Mouse (Mus musculus) stomach, adult 2 months (tissue): ENCODE measurements around the gene Ambra1. TPM values are rescaled to one million over a fixed set of nuclear protein-coding genes. Genes with fewer than 3 reads are reported as not detected.

ENCODE experiments used
- polyA plus RNA-seq: library from polyadenylated mRNA; depleted of rRNA; stranded (reverse); fragments of >200 nt; gene quantifications from 2 replicates; pipeline ENCODE4 v1.2.3, GENCODE M21; 2012; rRNA removed

Ambra1 gene
- polyA plus RNA-seq, result 8.4 and 9.5 TPM in 2 replicates

DNA sequence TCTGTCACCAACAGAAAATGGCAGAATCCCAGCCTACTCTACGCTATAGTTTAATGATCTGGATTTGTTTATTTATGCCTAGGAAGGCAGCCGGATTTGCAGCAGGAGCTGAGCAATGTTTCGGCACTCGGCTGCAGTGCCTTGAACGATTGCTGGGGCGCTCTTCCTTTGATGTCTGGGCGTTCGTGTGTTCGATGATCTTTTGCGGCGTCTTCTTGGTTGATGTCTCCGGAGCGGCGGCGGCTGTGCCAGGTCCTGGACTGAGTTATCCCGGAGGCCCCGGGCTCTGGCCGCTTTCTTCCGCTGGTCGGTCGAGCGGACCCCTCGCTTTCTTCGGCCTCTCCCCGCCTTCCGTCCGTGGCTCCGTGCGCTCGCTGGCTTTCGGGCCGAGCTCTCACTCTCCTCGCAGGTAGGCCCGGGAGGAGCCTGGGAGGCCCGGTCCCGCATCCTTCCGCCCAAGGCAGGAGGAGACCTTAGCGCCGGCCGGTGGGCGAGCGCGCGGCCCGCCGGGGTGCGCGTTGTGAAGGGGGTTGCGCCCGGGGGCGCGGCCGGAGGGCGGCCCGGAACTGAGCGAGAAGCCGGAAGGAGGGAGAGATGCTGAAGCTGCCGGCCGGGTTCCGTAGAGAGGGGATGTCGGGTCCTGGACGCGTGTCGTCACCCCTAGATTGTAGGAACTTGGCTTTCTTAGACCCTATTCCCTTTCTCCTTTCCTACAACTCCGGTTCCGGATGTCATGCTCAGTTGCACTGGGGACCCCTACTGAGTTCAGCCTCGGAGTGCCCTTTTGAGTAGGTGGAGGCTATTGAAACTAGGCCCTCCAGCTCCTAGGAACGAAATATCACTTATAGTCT is at the start of gene Ambra1:
Gene Ambra1 (plus strand): TSS at position 164 of the 851 bp plus-strand sequence.

DNA sequence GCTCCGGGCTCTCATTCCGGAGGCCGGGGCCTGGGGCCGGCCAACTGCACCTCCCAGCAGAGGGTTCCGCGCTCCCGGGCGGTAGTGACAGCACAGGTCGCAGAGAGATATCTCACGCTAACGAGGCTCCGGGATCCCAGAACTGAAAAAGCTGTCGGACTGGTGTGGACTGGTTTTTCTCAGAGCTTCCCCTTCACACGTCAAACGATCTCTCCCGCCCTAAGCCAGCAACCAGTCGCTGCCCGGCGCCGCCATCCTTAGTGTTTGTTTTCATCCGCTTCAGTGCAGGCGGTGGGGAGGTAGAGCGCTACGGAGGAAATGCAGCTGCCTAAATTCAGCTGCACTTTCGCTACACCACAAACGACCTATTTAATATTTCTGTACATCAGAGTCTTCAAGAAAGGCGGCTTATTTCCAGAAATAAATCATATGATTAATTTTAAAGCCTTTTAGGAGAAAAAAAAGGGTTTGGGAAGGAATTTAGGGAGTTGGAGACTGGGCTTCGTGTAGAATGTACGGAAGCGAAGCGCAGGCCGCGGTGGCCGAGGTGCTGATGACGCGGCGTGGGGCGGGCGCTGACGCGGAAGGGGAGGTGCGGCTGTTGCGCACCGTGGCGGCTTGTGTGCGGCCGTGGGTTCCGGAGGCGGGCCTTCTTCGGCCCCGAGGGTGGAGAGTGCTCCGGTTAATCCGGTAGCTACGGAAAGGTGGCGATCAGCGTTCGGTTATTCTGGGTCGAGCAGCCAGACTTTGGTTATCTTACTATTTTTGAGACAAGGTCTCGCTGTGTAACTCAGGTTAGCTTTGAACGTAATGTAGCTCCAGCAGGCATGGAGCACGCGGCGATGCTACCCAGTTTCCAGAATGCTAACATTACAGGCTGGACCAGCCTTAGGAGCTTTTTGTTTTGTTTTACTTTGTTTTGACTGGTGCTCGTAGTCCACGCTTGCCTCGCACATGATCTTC is 19.4 kb upstream of the Ambra1 start, which contains the start of the genes Atg13 and Harbi1:
Gene Atg13 (minus strand): TSS at position 305 of the 963 bp plus-strand sequence.
Gene Harbi1 (plus strand): TSS at position 581 of the 963 bp plus-strand sequence.

DNA sequence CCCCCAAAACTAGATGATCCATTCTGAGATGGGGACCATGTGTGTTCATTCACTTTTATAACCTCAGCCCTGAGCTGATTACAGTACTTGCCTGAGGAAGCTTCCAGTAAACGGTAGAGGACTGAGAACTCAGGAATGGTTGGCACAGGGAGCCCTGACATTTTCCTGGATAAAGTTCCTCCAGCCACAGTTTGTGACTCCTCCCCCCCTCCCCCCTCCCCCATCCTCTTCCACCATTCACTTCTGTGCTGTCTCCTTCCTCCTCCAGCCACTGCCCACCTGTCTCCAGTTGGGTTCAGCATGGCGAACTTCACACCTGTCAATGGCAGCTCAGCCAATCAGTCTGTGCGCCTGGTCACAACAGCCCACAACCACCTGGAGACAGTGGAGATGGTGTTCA is 197.0 kb downstream of the Ambra1 start, which contains the start of gene Chrm4:
Gene Chrm4 (plus strand): TSS at position 301 of the 400 bp plus-strand sequence.

DNA sequence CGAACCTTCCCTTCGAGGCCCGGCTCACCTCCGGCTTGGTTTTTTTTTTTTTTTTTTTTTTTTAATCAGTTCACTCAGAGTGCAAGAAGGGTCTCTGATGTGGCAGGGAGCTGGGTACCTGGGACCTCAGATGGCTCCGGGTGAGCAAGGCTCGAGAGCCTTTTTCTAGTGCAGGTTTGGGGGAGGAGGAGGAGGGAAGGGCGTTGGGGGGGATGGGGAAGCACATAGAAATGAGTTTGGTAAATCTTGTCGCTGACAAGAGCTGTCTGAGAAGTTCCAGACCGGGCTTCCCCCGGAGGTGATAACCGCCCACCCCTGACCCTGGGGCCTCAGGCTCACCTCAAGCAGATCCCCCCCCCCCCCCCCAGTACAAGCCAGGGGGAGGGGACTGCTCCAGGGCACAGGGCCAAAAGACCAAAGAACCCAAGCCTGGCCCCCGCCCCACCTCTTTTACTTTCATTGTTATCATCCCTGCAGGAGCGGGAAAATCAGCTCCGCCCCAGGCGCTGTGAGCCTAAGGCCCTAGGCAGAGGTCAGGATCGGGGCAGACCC is 202.3 kb downstream of the Ambra1 start, which contains the start of gene Mdk:
Gene Mdk (minus strand): TSS at position 138 of the 552 bp plus-strand sequence.

GRCm38 (mm10) chr2:91945483-91945882 is 215.5 kb downstream of the Ambra1 start, which contains the start of gene Gm9821:
Gm9821 (plus strand) TSS chr2:91945703.

Other genes starting within 250 kb of the Ambra1 start
- gene Ckap5, start 203.4 kb upstream of the Ambra1 start, polyA plus RNA-seq, result 1.2 and 1.6 TPM in 2 replicates
- gene F2, start 93.7 kb upstream of the Ambra1 start, polyA plus RNA-seq, result 0.75 and 1.2 TPM in 2 replicates
- gene Zfp408, start 80.3 kb upstream of the Ambra1 start, polyA plus RNA-seq, result 7.5 TPM in 2 replicates
- gene Arhgap1, start 80.3 kb upstream of the Ambra1 start, polyA plus RNA-seq, result 55.0 and 55.1 TPM in 2 replicates
- 12.2 and 14.6 TPM in 2 replicates for gene Atg13, start 19.6 kb upstream of the Ambra1 start, polyA plus RNA-seq
- 0.65 and 1.2 TPM in 2 replicates for gene Harbi1, start 19.3 kb upstream of the Ambra1 start, polyA plus RNA-seq
- gene Chrm4, start 197.1 kb downstream of the Ambra1 start, polyA plus RNA-seq, result 0.35 and 0.68 TPM in 2 replicates
- 1.5 and 3.3 TPM in 2 replicates for gene Mdk, start 202.2 kb downstream of the Ambra1 start, polyA plus RNA-seq
- not detected in 2 replicates for gene Gm9821, start 215.6 kb downstream of the Ambra1 start, polyA plus RNA-seq
- gene Dgkz, start 245.7 kb downstream of the Ambra1 start, polyA plus RNA-seq, result 79.4 and 88.3 TPM in 2 replicates